Mouse (Mus musculus) ovary, postnatal 36 days (tissue): ENCODE measurements around the gene Arhgap24.

Experiments used
- DNase-seq: peaks from one replicate; pipeline ENCODE4 v3.0.0; 2022; ENCODE audit warnings: low spot score, mixed read lengths

Arhgap24 gene

GRCm38 (mm10) chr5:102582864-102583410 is 101.7 kb downstream of the Arhgap24 start:
- DNase-seq = no peak

GRCm38 (mm10) chr5:102591422-102591821 is 110.2 kb downstream of the Arhgap24 start:
- no peak for DNase-seq

GRCm38 (mm10) chr5:102593058-102593457 is 111.9 kb downstream of the Arhgap24 start:
- no peak for DNase-seq

- DNase-seq = no peak
These were observed 117.9 kb downstream of the Arhgap24 start for GRCm38 (mm10) chr5:102599102-102599501.

- DNase-seq = no peak
These were observed 132.4 kb downstream of the Arhgap24 start for GRCm38 (mm10) chr5:102613571-102613970.

GRCm38 (mm10) chr5:102614081-102614480 is 132.9 kb downstream of the Arhgap24 start:
- DNase-seq = no peak

- DNase-seq = no peak
These were observed 134.1 kb downstream of the Arhgap24 start for GRCm38 (mm10) chr5:102615249-102615648.

- DNase-seq = no peak
These were observed 139.8 kb downstream of the Arhgap24 start for GRCm38 (mm10) chr5:102621036-102621435.

GRCm38 (mm10) chr5:102623807-102624435 is 142.7 kb downstream of the Arhgap24 start:
- no peak for DNase-seq

GRCm38 (mm10) chr5:102626671-102627070 is 145.5 kb downstream of the Arhgap24 start:
- DNase-seq = no peak

GRCm38 (mm10) chr5:102629362-102629771 is 148.2 kb downstream of the Arhgap24 start:
- DNase-seq = no peak

- no peak for DNase-seq
These were observed 154.4 kb downstream of the Arhgap24 start for GRCm38 (mm10) chr5:102635591-102635990.

- no peak for DNase-seq
These were observed 158.8 kb downstream of the Arhgap24 start for GRCm38 (mm10) chr5:102639782-102640559.

GRCm38 (mm10) chr5:102643364-102643763 is 162.2 kb downstream of the Arhgap24 start:
- DNase-seq = no peak

- DNase-seq = no peak
These were observed 162.6 kb downstream of the Arhgap24 start for GRCm38 (mm10) chr5:102643820-102644219.

GRCm38 (mm10) chr5:102659061-102659460 is 177.9 kb downstream of the Arhgap24 start:
- no peak for DNase-seq

- DNase-seq = no peak
These were observed 184.0 kb downstream of the Arhgap24 start for GRCm38 (mm10) chr5:102664988-102665726.

GRCm38 (mm10) chr5:102666886-102667285 is 185.7 kb downstream of the Arhgap24 start:
- DNase-seq = no peak

GRCm38 (mm10) chr5:102667754-102668575 is 186.8 kb downstream of the Arhgap24 start:
- DNase-seq = no peak

GRCm38 (mm10) chr5:102670206-102670605 is 189.0 kb downstream of the Arhgap24 start:
- DNase-seq = no peak

- DNase-seq = no peak
These were observed 189.6 kb downstream of the Arhgap24 start for GRCm38 (mm10) chr5:102670731-102671345.
